Mouse (Mus musculus) lung, postnatal 14 days (tissue): ENCODE measurements at regions not wholly inside any gene's neighbourhood (a gene's known extent, or its start where the extent isn't known, plus 50 kb on each side); places are given as distances from the start of the nearest gene placed in this dataset.
"Not testable (repeated sequence)": the region's sequence is repeated elsewhere in the genome, so short reads cannot be mapped to it uniquely, and the experiment has no call there.

Experiments
- DNase-seq: peaks from one replicate; pipeline ENCODE4 v3.0.0; 2021

- DNase-seq = not testable (repeated sequence)
Measured at GRCm38 (mm10) chr14:53299735-53300134, 804.2 kb upstream of the Olfr1507 start.

GRCm38 (mm10) chr14:53283350-53284141, 788.0 kb upstream of the Olfr1507 start:
- DNase-seq = not testable (repeated sequence)

DNA sequence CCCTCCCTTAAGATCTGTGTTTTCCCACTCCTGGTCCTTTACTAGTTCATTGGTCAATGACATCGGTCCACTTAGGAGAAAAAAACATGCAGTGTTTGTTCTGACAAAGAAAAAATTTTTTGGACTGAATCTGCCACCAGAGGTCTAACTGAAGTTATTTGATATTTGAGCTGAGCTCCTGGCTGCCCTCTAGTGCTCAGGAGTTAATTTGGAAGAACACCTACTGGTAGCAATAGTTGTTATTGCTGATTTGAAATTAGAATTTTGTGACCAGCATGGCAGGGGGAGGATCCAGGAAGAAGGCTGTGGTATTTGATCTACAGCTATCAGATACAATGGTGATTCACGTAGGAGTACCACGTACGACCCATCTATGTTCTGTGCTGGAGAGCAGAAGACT, 777.7 kb upstream of the Olfr1507 start:
- not testable (repeated sequence) for DNase-seq

DNA sequence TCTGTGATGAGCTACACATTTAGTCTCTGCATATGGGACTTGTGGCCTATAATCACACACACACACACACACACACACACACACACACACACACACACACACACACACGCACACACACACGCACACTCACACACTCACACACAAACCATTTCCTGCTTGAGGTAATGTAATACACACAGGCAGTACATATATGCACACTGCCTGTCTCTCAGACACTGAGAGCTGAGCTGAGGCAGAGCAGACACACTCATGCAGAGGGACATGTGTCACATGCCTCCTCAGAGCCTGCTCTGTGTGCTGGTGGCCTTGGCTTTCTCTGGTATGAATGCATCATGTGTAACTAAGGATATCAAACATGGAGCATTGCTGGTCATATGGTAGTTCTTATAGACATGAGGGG, 772.1 kb upstream of the Olfr1507 start:
- DNase-seq = not testable (repeated sequence)

DNA sequence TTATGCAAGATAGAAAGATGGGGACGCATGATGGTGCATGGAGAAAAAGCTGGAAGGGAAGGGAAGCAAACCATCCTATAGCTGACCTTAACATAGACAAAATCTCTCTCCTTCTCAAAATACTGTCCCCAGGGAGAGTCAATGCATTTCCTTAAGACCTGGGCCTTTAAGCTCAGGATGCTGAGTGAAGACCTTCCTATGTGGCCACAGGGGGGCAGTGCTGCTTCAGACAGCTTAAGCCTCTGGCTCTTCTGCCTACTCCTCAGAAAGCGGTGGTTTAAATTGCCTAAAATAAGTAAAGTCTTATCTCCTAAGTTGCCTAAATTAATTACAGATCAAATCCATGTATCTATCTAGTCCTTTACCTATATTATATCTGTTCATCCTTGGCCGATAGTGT, 760.4 kb upstream of the Olfr1507 start:
- not testable (repeated sequence) for DNase-seq

DNA sequence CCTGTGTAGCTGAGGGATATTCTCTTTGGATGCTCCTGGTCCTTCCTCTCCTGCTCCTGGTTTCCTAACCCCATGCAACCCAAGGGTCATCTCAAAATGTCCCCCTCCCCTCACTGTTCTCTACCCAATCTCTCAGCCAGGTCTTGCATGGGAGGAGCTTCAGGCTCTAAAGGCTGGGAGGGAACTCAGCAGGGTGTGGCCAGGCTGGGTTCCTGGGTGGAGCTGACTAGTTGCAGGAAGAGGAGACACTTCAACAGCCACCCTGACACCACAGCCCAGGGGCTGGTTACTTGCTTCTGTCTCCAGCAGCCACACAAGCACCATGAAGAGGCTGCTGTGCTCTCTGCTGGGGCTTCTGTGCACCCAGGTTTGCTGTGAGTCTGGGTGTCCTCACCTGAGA, 757.9 kb upstream of the Olfr1507 start:
- DNase-seq = not testable (repeated sequence)

DNA sequence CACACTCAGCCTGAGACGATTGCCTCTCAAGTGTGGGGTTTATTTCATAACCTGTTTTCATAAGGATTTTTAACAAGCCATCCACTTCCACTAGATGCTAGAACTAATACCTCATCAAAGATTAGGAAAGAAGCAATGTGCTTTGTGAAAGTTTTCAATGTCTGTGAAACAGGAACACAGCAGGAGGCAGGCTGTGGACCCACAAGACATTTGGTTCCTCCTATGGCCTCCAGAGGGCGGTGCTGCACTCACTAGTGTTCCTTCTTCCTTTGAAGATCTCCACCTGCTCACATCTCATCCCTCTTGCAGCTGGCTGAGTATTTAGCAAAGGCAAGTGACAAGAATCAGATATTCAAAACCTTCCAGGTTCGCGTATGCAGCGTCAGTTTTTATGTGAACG, 735.6 kb upstream of the Olfr1507 start:
- DNase-seq = not testable (repeated sequence)

GRCm38 (mm10) chr14:53224789-53225188, 729.2 kb upstream of the Olfr1507 start:
- DNase-seq = not testable (repeated sequence)

GRCm38 (mm10) chr14:53210554-53210953, 715.0 kb upstream of the Olfr1507 start:
- not testable (repeated sequence) for DNase-seq

DNA sequence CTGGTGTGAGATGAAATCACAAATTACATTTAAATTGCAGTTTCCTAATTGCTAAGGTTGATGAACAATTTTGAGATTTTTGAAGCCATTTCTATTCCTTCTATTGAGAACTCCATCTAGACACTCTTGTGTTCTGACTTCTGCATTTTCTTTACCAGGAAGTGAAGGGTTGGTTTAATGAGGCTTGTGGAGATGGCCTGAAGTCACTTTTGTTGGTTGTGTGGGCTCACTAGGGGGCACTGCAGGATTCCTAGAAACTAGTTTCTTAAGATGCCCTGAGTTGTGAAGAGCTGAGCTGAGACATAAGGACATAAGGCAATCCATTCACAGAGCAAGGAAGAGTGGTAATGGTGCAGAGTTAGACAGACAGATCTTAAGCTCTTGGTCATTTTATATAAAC, 713.7 kb upstream of the Olfr1507 start:
- not testable (repeated sequence) for DNase-seq

DNA sequence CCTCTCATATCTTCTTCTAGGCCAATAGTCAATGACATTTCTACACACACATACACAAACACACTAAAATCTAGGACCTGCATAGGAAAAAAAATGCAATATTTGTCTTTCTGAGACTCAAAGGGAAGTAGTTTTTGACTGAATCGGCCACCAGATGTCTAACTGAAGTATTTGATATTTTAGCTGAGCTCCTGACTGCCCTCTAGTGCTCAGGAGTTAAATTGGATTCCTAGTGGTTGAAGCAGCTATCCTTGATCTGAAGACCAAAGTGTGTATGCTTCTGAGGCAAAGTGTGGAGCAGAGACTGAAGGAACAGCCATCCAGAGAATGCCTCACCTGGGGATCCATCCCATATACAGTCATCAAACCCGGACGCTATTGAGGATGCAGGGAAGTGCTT, 695.4 kb upstream of the Olfr1507 start:
- DNase-seq = not testable (repeated sequence)

- DNase-seq = not testable (repeated sequence)
Measured at GRCm38 (mm10) chr14:53174099-53174498, 678.5 kb upstream of the Olfr1507 start.

DNA sequence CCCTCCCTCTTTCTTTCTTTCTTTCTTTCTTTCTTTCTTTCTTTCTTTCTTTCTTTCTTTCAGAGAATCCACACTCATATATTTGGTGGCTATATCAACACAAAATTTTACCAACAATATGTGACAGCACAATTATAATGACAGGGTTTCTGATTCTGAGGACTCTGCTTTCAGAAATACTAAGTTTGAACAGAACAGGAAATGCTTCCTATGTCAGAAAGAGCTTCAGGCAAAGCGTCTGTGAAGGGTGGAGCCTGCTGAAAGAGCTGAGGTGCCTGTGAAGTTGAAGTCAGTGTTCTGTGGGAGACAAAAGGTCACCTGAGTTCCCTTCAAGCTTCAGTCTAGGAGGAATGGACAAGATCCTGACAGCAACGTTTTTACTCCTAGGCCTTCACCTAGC, 670.8 kb upstream of the Olfr1507 start:
- DNase-seq = not testable (repeated sequence)

DNA sequence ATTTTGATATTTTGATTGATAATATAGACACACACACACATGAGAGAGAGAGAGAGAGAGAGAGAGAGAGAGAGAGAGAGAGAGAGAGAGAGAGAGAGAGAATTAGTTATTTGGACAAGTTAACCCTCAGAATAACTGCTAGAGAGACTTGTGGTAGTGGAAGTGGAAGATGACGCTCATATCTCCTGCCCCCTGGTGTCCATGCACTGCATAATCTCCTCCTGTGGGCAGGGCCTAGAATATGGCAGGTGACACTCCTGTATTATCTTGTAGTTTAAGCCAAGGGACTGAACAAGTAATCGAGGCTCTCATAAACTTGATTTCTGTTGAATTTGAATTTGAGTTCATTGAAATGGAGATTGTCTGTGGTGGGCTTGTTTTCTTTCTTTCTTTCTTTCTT, 663.5 kb upstream of the Olfr1507 start:
- DNase-seq = not testable (repeated sequence)

GRCm38 (mm10) chr14:53134783-53135182, 639.2 kb upstream of the Olfr1507 start:
- not testable (repeated sequence) for DNase-seq

DNA sequence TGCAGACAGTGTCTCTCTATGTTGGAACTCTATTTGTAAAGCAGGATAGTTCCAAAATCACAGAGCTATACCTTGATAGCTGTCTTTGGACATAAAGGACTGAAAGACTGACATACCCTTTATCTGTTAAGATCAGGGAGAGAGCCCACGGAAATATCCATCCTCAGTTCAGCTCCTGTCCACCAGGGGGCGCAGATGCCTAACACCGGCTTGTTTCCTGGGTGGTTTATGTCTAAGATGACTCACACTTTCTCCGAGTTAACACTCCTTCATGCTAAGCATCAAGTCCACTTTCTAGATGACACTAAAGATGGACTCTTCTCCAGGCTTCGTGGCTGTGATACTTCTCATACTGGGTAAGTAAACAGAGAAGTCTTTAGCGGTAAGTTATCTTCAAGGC, 636.8 kb upstream of the Olfr1507 start:
- not testable (repeated sequence) for DNase-seq

- DNase-seq = peak; percentile 20
Measured at GRCm38 (mm10) chr14:53121704-53122103, 626.2 kb upstream of the Olfr1507 start.

DNA sequence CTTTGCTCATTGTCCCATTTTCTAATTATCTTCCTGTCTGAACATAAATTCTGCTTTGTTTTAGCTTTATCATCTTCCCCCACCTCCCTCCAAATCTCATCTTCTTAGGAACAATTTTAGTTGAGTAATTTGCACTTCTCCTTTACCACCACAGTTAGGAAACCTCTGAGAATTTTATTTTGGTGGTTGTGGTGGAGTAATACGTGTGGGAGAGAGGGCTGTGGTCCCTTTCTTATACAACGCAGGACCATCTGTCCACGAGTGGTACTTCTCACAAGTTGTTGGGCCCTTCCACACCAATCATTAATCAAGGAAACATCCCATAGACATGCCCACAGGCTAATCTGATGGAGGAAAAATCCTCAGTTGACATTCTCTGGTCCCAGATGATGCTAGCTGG, 614.2 kb upstream of the Olfr1507 start:
- not testable (repeated sequence) for DNase-seq

- DNase-seq = not testable (repeated sequence)
Measured at GRCm38 (mm10) chr14:53101362-53101761, 605.8 kb upstream of the Olfr1507 start.

GRCm38 (mm10) chr14:53090921-53091320, 595.4 kb upstream of the Olfr1507 start:
- DNase-seq = not testable (repeated sequence)

- not testable (repeated sequence) for DNase-seq
Measured at GRCm38 (mm10) chr14:53081853-53082252, 586.3 kb upstream of the Olfr1507 start.

- not testable (repeated sequence) for DNase-seq
Measured at GRCm38 (mm10) chr14:53081024-53081711, 585.6 kb upstream of the Olfr1507 start.

DNA sequence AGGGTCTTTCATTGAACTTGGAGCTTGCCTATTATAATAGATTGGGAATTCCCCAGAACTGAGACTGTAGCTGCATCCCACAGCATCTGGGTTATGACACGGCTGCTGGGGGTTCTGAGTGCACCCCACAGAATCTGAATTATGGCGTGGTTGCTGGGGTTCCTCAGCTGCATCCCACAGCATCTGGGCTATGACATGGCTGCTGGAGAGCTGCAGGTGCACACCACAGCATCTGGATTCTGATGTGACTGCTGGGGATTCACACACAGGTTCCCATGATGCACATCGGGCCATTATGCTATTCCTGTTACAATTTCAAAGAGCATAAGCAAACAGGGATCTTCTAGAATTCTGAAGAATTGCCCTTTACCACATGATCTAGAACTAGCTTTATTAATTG, 585.0 kb upstream of the Olfr1507 start:
- DNase-seq = not testable (repeated sequence)

- DNase-seq = not testable (repeated sequence)
Measured at GRCm38 (mm10) chr14:53075937-53076336, 580.4 kb upstream of the Olfr1507 start.
